Mouse (Mus musculus) kidney, embryonic 15.5 days (tissue): ENCODE data around the gene Gm2174. TPM values are rescaled to one million over a fixed set of nuclear protein-coding genes. Genes with fewer than 3 reads are reported as not detected.

ENCODE experiments used
- polyA plus RNA-seq: library from polyadenylated mRNA; unstranded; fragments of >200 nt; fragmentation: Nextera tagmentation; extraction: Ambion mirVana; gene quantifications from 2 replicates; pipeline ENCODE4 v1.2.1, GENCODE M21; 2015

Gene Gm2174
- polyA plus RNA-seq, 1 experiment from 2014 or later = 2.3 TPM

Other genes with a start within 250 kb of the Gm2174 start
- gene Gm773, start 235.1 kb upstream of the Gm2174 start, polyA plus RNA-seq = not detected in 2 replicates
- 8.3 and 8.9 TPM in 2 replicates for gene Zfp449, start 101.6 kb upstream of the Gm2174 start, polyA plus RNA-seq
- 6.7 and 7.6 TPM in 2 replicates for gene Smim10l2a, start 73.4 kb upstream of the Gm2174 start, polyA plus RNA-seq
- gene Ints6l, start 6.9 kb downstream of the Gm2174 start, polyA plus RNA-seq = 28.0 and 29.1 TPM in 2 replicates
- gene Gm10477, start 76.8 kb downstream of the Gm2174 start, polyA plus RNA-seq = not detected in 2 replicates
- gene Gm648, start 101.6 kb downstream of the Gm2174 start, polyA plus RNA-seq = not detected in 2 replicates
- gene Mmgt1, start 150.1 kb downstream of the Gm2174 start, polyA plus RNA-seq = 26.4 and 29.7 TPM in 2 replicates
- 11.3 and 11.8 TPM in 2 replicates for gene Slc9a6, start 161.8 kb downstream of the Gm2174 start, polyA plus RNA-seq